Mouse (Mus musculus): ENCODE measurements around the gene Atf7ip2. TPM values are rescaled to one million over a fixed set of nuclear protein-coding genes. Genes with fewer than 3 reads are reported as not detected.
"Not testable (repeated sequence)": the region's sequence is repeated elsewhere in the genome, so short reads cannot be mapped to it uniquely, and the experiment has no call there.

Atf7ip2 gene
- polyA plus RNA-seq (2016; fragmentation: Nextera tagmentation; extraction: Ambion mirVana), result 0.44 and 0.52 TPM in 2 replicates

DNA sequence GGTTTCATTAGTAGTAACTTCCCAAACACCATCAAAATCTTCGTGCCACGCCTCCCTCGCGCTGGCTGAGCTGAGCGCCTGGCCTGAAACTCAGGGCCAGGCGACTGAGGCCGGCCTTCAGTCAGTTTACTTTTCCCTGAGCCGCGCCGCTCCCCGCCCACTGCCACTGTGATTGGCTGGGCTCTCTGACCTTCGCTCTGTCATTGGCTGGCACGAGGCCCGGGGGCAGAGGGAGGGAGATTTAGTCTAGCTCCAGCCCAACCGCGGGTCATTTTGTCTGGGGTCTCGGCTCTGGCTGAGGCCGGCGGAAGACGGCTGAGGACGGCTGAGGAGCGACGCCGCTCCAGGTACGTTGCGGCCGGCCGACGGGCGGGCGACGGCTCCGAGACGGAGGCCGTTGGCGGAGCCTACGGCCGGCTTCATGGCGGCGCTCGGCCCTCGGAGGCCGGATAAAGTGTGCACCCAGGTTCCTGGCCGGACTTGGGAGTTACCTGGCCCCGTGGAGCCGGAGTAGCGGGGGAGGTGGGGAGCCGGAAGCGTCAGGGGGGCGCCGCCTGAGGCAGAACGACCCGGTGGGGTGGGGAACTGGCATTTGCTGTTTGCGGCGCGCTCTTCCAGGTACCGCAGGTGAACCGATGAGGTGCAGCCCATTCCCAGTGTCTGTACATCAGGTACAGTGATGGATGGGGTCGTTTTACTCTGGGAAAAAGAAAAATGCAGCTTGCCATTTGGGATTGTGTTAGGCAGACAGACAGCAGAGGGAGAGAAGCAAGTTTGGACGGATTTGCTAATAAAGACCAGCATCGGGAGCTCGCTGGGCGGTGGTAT lies at the start of gene Atf7ip2:
TSS of gene Atf7ip2 (plus strand) at position 34 of the 828 bp plus-strand sequence.
- ATAC-seq (ENCODE audit: low FRiP score, low read depth), result peak; percentile 100
- H3K9me3 ChIP-seq, result no peaks in the 10 kb centered on the region
- H3K36me3 ChIP-seq, result no peaks in the 10 kb centered on the region
- H3K27me3 ChIP-seq (replicated peaks), result 0 out of 2 replicates have a peak, but pooled peaks cover 3% of the 10 kb centered on the region
- H3K4me3 ChIP-seq, result peak within 1 kb of the TSS; percentile 53
- peak within 1 kb of the TSS; percentile 98 for H3K4me2 ChIP-seq (replicated peaks)
- WGBS, result under 1% methylated on average over 63 of the region's 63 CpGs
- peaks cover 7% of the 10 kb centered on the region; the same call in 1 of the 2 replicates for H3K4me1 ChIP-seq
- H3K9ac ChIP-seq, result peak within 1 kb of the TSS; percentile 54
- H3K27ac ChIP-seq, result no peak within 1 kb of the TSS

DNA sequence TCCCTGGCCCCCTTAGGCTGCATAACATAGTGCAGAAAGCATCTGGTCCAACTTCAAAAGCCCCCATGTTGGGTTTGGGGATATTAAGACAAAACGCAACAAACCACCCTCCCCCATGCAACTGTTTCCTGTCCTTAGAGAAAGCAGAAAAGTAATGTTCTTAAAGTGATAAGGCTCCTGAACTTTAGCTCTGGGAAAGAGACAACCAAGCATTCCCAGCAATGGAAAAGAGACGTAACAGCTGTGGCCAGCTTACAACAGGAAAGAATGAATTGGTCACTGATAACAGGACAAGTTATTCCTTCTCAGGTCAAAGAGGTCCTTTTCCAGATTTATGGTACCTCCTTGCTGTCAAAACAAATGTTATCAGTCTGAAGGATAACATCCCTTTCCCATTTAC lies 49.3 kb upstream of the Atf7ip2 start:
- ATAC-seq (ENCODE audit: low FRiP score, low read depth), result no peak
- Histone ChIP-seq H3K4me2 (replicated peaks) (no peak overlapping the region), H3K36me3 (no peaks in the 10 kb centered on the region), H3K27me3 (replicated peaks) (no peaks in the 10 kb centered on the region), H3K4me1 (no peaks in the 10 kb centered on the region), H3K9ac (no peak overlapping the region), H3K4me3 (no peak overlapping the region), H3K9me3 (no peaks in the 10 kb centered on the region), H3K27ac (no peak overlapping the region)
- WGBS, result 86% methylated on average over 2 of the region's 2 CpGs

DNA sequence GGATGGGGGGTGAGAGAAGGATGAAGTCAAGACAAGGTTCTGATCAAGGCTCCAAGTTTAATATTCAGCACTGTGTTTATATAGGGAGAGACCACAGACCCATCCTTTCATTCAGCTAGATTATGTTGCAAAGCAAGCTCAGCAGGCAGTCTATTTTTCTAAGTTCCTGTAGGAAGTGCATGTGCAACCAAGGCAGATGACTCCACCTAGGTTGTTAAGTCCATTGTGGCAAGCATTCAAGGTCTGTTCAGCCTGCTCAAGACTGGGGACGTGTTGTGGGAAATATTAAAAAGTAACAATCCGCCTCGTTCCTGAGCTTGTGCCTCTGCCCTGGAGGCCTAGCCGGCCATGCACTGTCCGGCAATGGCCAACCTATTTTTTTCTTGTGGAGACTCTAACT lies 45.1 kb upstream of the Atf7ip2 start:
- Histone ChIP-seq H3K36me3 (no peaks in the 10 kb centered on the region), H3K27ac (no peak overlapping the region), H3K9ac (no peak overlapping the region), H3K9me3 (no peaks in the 10 kb centered on the region), H3K4me3 (no peak overlapping the region), H3K4me2 (replicated peaks) (no peak overlapping the region), H3K27me3 (replicated peaks) (no peaks in the 10 kb centered on the region), H3K4me1 (no peaks in the 10 kb centered on the region)
- 97% methylated on average over 5 of the region's 5 CpGs for WGBS
- ATAC-seq (ENCODE audit: low FRiP score, low read depth), result no peak

DNA sequence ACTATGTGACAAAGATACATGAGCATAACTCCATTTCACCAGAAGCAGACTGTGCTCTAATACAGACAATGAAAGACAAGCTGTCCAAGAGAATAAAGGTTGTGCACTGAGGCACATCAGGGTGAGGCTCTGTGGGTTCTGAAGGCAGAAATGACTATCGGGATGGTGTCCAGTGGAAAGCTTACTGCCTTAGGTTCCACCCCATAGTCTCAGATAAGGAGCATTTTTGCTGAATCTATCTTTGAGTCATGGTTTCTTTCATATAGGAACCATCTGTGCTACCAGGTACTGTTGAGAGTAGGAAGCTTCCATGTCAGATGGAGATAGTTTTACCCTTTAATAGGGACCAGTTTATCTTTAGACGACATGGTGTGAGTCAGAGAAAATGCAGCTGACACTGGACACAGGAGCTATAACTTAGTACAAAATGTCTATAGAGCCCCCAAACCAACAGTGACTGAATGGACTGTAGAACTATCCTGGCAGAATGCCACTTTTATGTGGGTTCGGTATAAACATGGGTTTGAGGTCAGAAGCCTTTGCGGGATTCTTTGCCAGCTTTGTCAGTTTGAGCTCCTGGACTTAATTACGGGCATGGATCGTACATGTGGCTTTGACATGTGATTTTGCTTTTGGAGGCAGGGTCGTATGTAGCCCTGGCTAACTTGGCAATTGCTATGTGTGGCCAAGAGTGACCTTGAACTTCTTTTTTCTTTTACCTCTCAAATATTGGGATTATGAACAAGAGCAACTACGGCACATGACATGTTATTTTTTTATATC lies 23.2 kb upstream of the Atf7ip2 start:
- Histone ChIP-seq H3K4me2 (replicated peaks) (no peak overlapping the region), H3K36me3 (no peaks in the 10 kb centered on the region), H3K9me3 (peaks cover 3% of the 10 kb centered on the region; the same call in 1 of the 2 replicates), H3K4me3 (no peak overlapping the region), H3K27me3 (replicated peaks) (no peaks in the 10 kb centered on the region), H3K27ac (no peak overlapping the region), H3K4me1 (no peaks in the 10 kb centered on the region), H3K9ac (no peak overlapping the region)
- WGBS, result 95% methylated on average over 8 of the region's 8 CpGs
- no peak for ATAC-seq (ENCODE audit: low FRiP score, low read depth)

DNA sequence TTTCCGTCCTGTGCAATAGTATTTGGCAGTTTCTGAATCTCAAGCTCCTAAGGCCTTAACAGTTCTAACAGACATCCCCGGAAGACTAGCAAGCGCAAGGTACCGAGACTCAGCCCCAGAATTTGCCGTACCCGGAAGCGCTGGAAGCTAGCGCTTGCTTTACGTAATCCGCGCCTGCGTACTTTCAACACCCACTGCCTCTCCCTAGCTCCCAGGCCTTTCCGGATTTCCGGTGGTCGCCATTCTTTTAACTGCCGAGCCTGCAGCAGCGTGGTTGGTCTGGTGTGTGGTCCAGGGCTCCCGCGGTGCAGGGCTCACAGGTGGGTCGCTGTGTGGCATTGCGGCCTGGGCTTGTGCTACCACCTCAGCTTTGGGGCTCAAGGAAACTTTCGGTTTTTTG lies 22.5 kb upstream of the Atf7ip2 start, which contains the start of gene Rpl39l:
TSS of gene Rpl39l (plus strand) at position 222 of the 400 bp plus-strand sequence.
- 87% methylated on average over 22 of the region's 22 CpGs for WGBS
- ATAC-seq (ENCODE audit: low FRiP score, low read depth), result no peak
- H3K27ac ChIP-seq, result no peak within 1 kb of the TSS
- H3K4me3 ChIP-seq, result no peak within 1 kb of the TSS
- no peak within 1 kb of the TSS for H3K4me2 ChIP-seq (replicated peaks)
- H3K36me3 ChIP-seq, result no peaks in the 10 kb centered on the region
- no peaks in the 10 kb centered on the region for H3K27me3 ChIP-seq (replicated peaks)
- no peak within 1 kb of the TSS for H3K9ac ChIP-seq
- no peaks in the 10 kb centered on the region for H3K4me1 ChIP-seq
- H3K9me3 ChIP-seq, result peaks cover 2% of the 10 kb centered on the region; the same call in 1 of the 2 replicates

DNA sequence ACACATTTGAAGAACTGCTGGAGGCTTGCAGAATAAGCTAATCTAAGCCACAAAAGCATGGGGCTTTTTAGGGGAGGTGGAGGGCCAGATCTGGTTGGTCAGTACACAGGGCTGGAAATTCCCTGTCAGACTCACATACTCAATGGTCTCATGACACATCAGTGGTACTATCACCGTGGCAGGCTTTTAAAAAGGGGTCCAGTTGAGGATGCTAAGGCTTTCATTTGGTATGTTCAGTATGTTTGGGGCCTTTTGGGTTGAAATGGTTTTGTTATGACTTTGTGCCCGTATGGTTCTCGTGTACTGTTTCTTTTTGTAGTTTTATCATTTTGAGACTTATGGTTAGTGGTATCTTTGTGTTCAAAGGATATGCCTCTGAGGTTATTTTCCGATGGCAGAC lies 21.2 kb upstream of the Atf7ip2 start:
- H3K4me2 ChIP-seq (replicated peaks), result no peak overlapping the region
- ATAC-seq (ENCODE audit: low FRiP score, low read depth), result no peak
- 87% methylated on average over 4 of the region's 4 CpGs for WGBS

DNA sequence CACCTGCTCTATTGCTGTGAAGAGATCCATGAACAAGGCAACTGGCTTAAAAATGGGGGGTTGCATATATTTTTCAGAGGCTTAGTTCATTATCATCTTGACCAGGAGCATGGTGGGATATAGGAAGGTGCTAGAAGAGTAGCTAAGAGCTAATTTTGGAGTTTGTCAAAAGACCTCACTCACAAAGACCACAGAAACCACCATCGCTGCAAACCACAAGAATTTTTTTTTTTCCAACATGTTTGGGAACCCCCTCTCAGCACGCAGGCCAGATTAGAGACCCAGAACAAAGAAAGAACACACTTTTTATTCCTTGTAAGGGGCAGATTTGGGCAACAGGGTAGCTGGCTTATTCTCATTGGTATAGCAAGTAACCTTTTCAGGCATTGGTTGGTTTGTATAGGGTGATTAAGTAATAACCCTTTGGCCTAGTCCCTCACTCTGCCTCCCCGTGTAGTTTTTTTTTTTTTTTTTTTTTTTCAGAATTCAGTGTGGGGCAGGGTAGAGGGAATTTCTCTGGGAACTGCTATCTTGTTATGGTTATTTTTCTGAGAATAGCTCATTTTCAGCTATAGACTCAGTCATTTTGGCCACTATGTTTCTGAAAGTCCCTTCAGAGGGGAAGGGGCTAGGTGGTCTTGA lies 20.2 kb upstream of the Atf7ip2 start:
- no peak overlapping the region for H3K9ac ChIP-seq

More for the DNA sequence above, 21.2 kb upstream of the Atf7ip2 start:
- no peak overlapping the region for H3K9ac ChIP-seq
- H3K4me1 ChIP-seq, result no peaks in the 10 kb centered on the region
- no peak overlapping the region for H3K27ac ChIP-seq
- no peaks in the 10 kb centered on the region for H3K9me3 ChIP-seq
- no peak overlapping the region for H3K4me3 ChIP-seq
- no peaks in the 10 kb centered on the region for H3K27me3 ChIP-seq (replicated peaks)
- H3K36me3 ChIP-seq, result no peaks in the 10 kb centered on the region

DNA sequence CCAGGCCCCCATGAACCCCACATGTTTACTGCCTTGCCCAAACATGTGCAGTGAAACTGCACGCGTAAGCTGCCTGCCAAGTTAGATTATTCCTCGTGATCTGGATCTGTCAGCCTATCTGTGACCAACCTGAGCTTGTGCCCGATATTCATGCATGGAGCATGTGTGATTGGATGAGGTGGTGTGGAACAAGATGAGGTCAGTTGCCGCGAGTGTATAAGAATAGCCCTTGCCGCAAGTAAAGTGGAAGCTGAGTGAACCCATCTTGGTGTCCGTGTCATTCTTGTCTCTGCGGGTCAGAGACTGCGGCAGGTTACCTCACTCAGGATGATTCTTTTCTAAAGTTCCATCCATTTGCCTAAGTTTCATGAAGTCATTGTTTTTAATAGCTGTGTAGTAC lies 5.1 kb upstream of the Atf7ip2 start:
- H3K4me1 ChIP-seq; H3K27me3 ChIP-seq (replicated peaks); H3K4me3 ChIP-seq; H3K36me3 ChIP-seq; H3K27ac ChIP-seq; ATAC-seq (ENCODE audit: low FRiP score, low read depth); H3K9ac ChIP-seq; H3K4me2 ChIP-seq (replicated peaks): not testable (repeated sequence)
- WGBS, result 95% methylated on average over 10 of the region's 10 CpGs
- H3K9me3 ChIP-seq, result peaks cover 40% of the 10 kb centered on the region

More for the DNA sequence above, 20.2 kb upstream of the Atf7ip2 start:
- Histone ChIP-seq H3K27ac (no peak overlapping the region), H3K36me3 (no peaks in the 10 kb centered on the region), H3K4me1 (no peaks in the 10 kb centered on the region), H3K4me3 (no peak overlapping the region), H3K9me3 (0 out of 2 replicates have a peak, but pooled peaks cover 4% of the 10 kb centered on the region), H3K27me3 (replicated peaks) (no peaks in the 10 kb centered on the region), H3K4me2 (replicated peaks) (no peak overlapping the region)
- 90% methylated on average over 3 of the region's 3 CpGs for WGBS
- no peak for ATAC-seq (ENCODE audit: low FRiP score, low read depth)

DNA sequence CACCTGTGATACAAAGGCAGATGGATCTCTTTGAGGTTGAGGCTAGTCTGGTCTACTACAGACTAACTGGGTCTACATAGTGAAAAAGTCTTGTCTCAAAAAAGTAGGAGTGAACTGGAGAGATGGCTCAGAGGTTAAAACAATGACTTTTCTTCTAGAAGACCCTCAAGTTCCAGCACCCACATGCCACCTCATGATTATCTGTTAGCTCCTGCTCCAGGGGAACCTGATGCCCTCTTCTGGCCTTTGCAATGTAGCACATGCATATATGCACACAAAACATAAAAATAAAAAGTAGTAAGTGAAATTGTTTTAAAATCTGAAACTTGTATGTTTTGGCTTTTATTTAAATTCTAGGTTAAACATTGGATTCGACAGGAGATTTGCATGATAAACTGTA lies 16.3 kb downstream of the Atf7ip2 start:
- H3K4me1 ChIP-seq, result no peaks in the 10 kb centered on the region
- H3K9me3 ChIP-seq, result no peaks in the 10 kb centered on the region
- 91% methylated on average over 1 of the region's 1 CpGs for WGBS
- H3K27ac ChIP-seq, result no peak overlapping the region
- no peaks in the 10 kb centered on the region for H3K27me3 ChIP-seq (replicated peaks)
- H3K4me2 ChIP-seq (replicated peaks), result no peak overlapping the region
- ATAC-seq (ENCODE audit: low FRiP score, low read depth), result no peak
- no peaks in the 10 kb centered on the region for H3K36me3 ChIP-seq
- H3K4me3 ChIP-seq, result no peak overlapping the region
- H3K9ac ChIP-seq, result no peak overlapping the region

DNA sequence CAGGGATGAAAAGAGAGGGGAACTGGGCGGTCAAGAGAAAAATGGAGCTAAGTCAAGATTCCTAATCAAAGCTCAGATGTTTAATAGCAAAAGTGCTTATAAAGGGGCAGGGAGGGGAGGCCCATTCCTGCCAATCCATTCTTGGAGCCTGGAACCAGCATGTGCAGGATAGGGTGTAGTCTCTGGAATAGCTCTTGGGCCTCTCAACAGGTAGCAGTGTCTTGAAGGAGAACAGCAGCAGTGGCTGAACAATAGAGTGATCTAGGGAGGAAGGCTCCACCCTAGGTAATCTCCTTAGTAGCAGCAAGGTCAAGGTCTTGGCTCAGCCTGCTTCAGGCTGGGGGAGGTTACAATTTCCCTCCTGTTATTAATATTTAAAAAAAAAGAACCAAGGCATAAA lies 23.9 kb downstream of the Atf7ip2 start:
- H3K27me3 ChIP-seq (replicated peaks); H3K4me2 ChIP-seq (replicated peaks); H3K9ac ChIP-seq; H3K9me3 ChIP-seq; H3K36me3 ChIP-seq; H3K4me3 ChIP-seq; ATAC-seq (ENCODE audit: low FRiP score, low read depth); H3K27ac ChIP-seq; H3K4me1 ChIP-seq: not testable (repeated sequence)
- WGBS, result 79% methylated on average over 1 of the region's 1 CpGs

DNA sequence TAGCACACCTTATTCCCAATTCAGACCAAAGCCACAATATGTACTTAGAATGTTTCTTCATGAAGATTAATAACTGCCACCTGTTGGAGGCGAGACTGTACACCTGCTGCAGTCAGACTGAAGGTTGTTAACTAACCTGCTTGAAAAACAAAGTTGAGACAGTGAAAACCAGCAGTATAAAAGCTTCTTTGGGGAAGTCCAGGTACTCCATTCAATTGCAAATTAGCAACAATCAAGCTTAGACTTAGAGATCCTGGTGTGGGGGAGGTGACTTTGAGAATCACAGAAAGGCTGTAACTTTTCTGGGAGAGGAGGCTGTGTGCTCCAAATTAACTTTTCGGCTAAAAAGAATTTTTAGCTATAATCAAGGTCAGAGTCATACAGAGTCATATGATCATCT lies 24.5 kb downstream of the Atf7ip2 start:
- not testable (repeated sequence) for H3K36me3 ChIP-seq; H3K9ac ChIP-seq; H3K4me1 ChIP-seq; ATAC-seq (ENCODE audit: low FRiP score, low read depth); H3K27ac ChIP-seq; H3K4me2 ChIP-seq (replicated peaks); H3K4me3 ChIP-seq; H3K27me3 ChIP-seq (replicated peaks); H3K9me3 ChIP-seq
- 87% methylated on average over 2 of the region's 2 CpGs for WGBS

DNA sequence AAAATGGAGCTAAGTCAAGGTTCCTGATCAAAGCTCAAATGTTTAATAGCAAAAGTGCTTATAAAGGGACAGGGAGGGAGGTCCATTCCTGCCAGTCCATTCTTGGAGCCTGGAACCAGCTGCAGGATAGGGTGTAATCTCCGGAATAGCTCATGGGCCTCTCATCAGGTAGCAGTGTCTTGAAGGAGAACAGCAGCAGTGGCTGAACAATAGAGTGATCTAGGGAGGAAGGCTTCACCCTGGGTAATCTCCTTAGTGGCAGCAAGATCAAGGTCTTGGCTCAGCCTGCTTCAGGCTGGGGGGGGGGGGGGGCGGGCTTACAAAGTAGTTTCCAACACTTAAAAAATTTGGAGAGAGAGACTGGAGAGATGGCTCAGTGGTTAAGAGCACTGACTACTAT lies 34.8 kb downstream of the Atf7ip2 start:
- no peaks in the 10 kb centered on the region for H3K36me3 ChIP-seq
- H3K9ac ChIP-seq, result no peak overlapping the region
- WGBS, result 53% methylated on average over 2 of the region's 2 CpGs
- no peaks in the 10 kb centered on the region for H3K9me3 ChIP-seq
- no peaks in the 10 kb centered on the region for H3K27me3 ChIP-seq (replicated peaks)
- H3K4me2 ChIP-seq (replicated peaks), result no peak overlapping the region
- no peak for ATAC-seq (ENCODE audit: low FRiP score, low read depth)
- no peaks in the 10 kb centered on the region for H3K4me1 ChIP-seq
- H3K4me3 ChIP-seq, result no peak overlapping the region
- no peak overlapping the region for H3K27ac ChIP-seq

Measured in neural tube, embryonic 12.5 days (tissue).